Mouse (Mus musculus): ENCODE measurements around the gene Gm21988. TPM values are rescaled to one million over a fixed set of nuclear protein-coding genes. Genes with fewer than 3 reads are reported as not detected.

The Gm21988 gene
- polyA plus RNA-seq, 1 experiment from 2014 or later, result 12.4 TPM

DNA sequence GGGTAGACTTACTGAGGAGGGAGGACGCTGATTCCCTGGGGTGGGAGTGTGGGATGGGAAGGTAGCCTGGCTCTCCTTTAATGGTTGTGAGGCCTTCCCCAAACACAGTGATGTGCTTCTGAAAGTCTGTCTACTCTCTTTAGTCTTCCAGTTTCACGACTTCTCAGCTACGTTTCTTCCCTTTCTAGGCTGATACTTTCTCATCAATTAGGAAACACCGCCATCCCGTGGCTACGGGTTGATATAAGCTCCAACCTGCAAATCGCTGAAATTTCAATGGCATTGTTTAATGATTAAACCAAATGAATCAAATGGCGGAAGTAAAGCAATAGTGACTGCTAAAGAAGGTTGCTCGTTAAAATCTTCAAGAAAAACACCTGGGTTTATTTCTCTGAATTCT is 26.7 kb downstream of the Gm21988 start:
- Histone ChIP-seq H3K4me1 (peaks cover 26% of the 10 kb centered on the region), H3K4me2 (replicated peaks) (no peak overlapping the region), H3K27me3 (peaks cover 66% of the 10 kb centered on the region), H3K4me3 (no peak overlapping the region), H3K9ac (replicated peaks) (no peak overlapping the region; the same call in 1 of the 2 replicates), H3K9me3 (no peaks in the 10 kb centered on the region), H3K36me3 (peaks cover 15% of the 10 kb centered on the region), H3K27ac (replicated peaks) (no peak overlapping the region)
- 12% methylated on average over 9 of the region's 9 CpGs for WGBS
- no peak for ATAC-seq (ENCODE audit: low FRiP score, low read depth)

GRCm38 (mm10) chr11:70212423-70212822 is 27.2 kb downstream of the Gm21988 start, which contains the start of gene Slc16a11:
Gene Slc16a11, plus strand, starts transcription at chr11:70212752.
- peaks cover 61% of the 10 kb centered on the region for H3K27me3 ChIP-seq
- peak within 1 kb of the TSS; percentile 33; the same call in 1 of the 2 replicates for H3K4me3 ChIP-seq
- H3K4me1 ChIP-seq, result peaks cover 26% of the 10 kb centered on the region
- WGBS, result 74% methylated on average over 6 of the region's 6 CpGs
- peak within 1 kb of the TSS; percentile 59 for H3K4me2 ChIP-seq (replicated peaks)
- H3K36me3 ChIP-seq, result peaks cover 10% of the 10 kb centered on the region
- ATAC-seq (ENCODE audit: low FRiP score, low read depth), result no peak
- H3K9me3 ChIP-seq, result no peaks in the 10 kb centered on the region
- H3K9ac ChIP-seq (replicated peaks), result no peak within 1 kb of the TSS; the same call in 1 of the 2 replicates
- no peak within 1 kb of the TSS for H3K27ac ChIP-seq (replicated peaks)

DNA sequence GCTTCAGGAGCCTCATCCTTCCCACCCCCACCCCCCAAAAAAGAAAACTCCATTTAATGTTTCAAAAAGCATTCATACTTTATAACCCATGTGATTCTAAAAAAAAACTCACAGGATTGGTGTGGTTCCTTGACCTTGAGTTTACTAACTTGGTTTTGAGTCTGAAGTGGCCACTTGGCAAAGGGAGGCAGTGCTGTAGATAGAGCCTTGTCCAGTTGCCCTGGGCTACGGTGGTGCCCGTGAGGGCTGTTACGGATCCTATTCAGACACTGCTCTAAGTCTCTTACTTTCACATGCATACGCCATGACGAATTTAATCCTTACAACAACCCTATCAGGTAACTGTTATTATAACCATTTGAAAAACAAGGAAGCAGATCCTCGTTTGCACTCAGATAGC is 27.7 kb downstream of the Gm21988 start:
- no peak for ATAC-seq (ENCODE audit: low FRiP score, low read depth)
- no peak overlapping the region for H3K9ac ChIP-seq (replicated peaks)
- no peak overlapping the region for H3K4me2 ChIP-seq (replicated peaks)
- no peak overlapping the region for H3K27ac ChIP-seq (replicated peaks)
- H3K9me3 ChIP-seq, result no peaks in the 10 kb centered on the region
- H3K27me3 ChIP-seq, result peaks cover 57% of the 10 kb centered on the region
- peaks cover 6% of the 10 kb centered on the region; the same call in 1 of the 2 replicates for H3K36me3 ChIP-seq
- H3K4me3 ChIP-seq, result no peak overlapping the region
- 76% methylated on average over 6 of the region's 6 CpGs for WGBS
- H3K4me1 ChIP-seq, result peaks cover 26% of the 10 kb centered on the region

DNA sequence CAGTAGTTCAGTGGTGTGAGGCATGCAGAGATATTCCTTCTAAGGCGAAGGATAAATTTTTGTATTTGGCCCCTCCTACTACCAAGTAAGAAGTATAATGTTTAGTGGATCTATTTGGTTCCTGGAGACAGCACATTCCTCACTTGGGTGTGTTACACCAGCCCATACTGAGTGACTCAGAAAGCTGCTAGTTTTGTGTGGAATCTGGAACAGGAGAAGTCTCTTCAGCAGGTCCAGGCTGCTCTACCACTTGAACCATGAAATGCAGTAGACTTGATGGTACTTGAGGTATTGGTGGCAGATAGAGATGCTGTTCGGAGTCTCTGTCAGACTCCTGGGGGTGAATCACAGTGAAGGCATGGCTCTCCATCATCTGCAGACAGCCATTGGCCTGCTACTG is 28.9 kb downstream of the Gm21988 start:
- no peak overlapping the region for H3K4me2 ChIP-seq (replicated peaks)
- ATAC-seq (ENCODE audit: low FRiP score, low read depth), result no peak
- WGBS, result 92% methylated on average over 2 of the region's 2 CpGs
- peaks cover 51% of the 10 kb centered on the region for H3K27me3 ChIP-seq
- H3K4me3 ChIP-seq, result no peak overlapping the region
- no peak overlapping the region for H3K27ac ChIP-seq (replicated peaks)
- H3K36me3 ChIP-seq, result no peaks in the 10 kb centered on the region
- no peak overlapping the region for H3K9ac ChIP-seq (replicated peaks)
- H3K9me3 ChIP-seq, result no peaks in the 10 kb centered on the region
- H3K4me1 ChIP-seq, result peaks cover 26% of the 10 kb centered on the region

- no peaks in the 10 kb centered on the region for H3K9me3 ChIP-seq
- peaks cover 11% of the 10 kb centered on the region; the same call in 1 of the 2 replicates for H3K4me1 ChIP-seq
- ATAC-seq (ENCODE audit: low FRiP score, low read depth), result no peak
- no peaks in the 10 kb centered on the region for H3K36me3 ChIP-seq
- H3K4me3 ChIP-seq, result no peak overlapping the region
- 77% methylated on average over 5 of the region's 5 CpGs for WGBS
- peaks cover 33% of the 10 kb centered on the region for H3K27me3 ChIP-seq
- H3K9ac ChIP-seq (replicated peaks), result no peak overlapping the region
- no peak overlapping the region for H3K27ac ChIP-seq (replicated peaks)
- no peak overlapping the region for H3K4me2 ChIP-seq (replicated peaks)
Observed at GRCm38 (mm10) chr11:70208778-70209388, 30.7 kb downstream of the Gm21988 start.

- WGBS, result 87% methylated on average over 7 of the region's 7 CpGs
- no peak for ATAC-seq (ENCODE audit: low FRiP score, low read depth)
Observed at GRCm38 (mm10) chr11:70207283-70207682, 32.3 kb downstream of the Gm21988 start.

DNA sequence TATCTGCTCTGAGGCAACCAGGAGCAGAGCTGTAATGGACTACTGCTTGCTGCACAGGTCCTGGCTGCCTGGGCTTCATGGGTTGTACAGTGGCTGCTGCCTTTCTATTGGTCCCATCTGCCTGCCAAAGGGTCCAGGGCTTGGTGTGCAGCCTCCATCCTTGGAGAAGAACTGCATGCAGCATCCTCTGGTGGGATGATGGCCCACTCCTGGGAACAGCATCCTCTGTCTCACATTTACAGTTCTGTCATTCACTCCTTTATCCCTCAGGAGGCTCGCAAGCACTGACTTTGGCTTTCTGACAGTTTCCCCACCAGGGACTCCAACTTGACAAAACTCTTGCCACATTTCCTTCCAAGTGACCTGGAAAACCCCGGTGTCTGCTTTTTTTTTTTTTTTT is 32.8 kb downstream of the Gm21988 start:
- H3K4me2 ChIP-seq (replicated peaks), result no peak overlapping the region
- no peaks in the 10 kb centered on the region for H3K9me3 ChIP-seq
- H3K27me3 ChIP-seq, result peaks cover 13% of the 10 kb centered on the region
- no peak overlapping the region for H3K9ac ChIP-seq (replicated peaks)
- H3K36me3 ChIP-seq, result no peaks in the 10 kb centered on the region
- ATAC-seq (ENCODE audit: low FRiP score, low read depth), result no peak
- no peak overlapping the region for H3K4me3 ChIP-seq
- WGBS, result 83% methylated on average over 2 of the region's 2 CpGs
- H3K27ac ChIP-seq (replicated peaks), result no peak overlapping the region
- no peaks in the 10 kb centered on the region for H3K4me1 ChIP-seq

More at GRCm38 (mm10) chr11:70207283-70207682, 32.3 kb downstream of the Gm21988 start:
- no peak overlapping the region for H3K27ac ChIP-seq (replicated peaks)
- H3K9ac ChIP-seq (replicated peaks), result no peak overlapping the region
- H3K36me3 ChIP-seq, result no peaks in the 10 kb centered on the region
- H3K9me3 ChIP-seq, result no peaks in the 10 kb centered on the region
- H3K4me3 ChIP-seq, result no peak overlapping the region
- H3K27me3 ChIP-seq, result peaks cover 17% of the 10 kb centered on the region
- no peaks in the 10 kb centered on the region for H3K4me1 ChIP-seq
- no peak overlapping the region for H3K4me2 ChIP-seq (replicated peaks)

- ATAC-seq (ENCODE audit: low FRiP score, low read depth), result no peak
- no peaks in the 10 kb centered on the region for H3K4me1 ChIP-seq
- no peak overlapping the region for H3K9ac ChIP-seq (replicated peaks)
- 0 out of 2 replicates have a peak, but pooled peaks cover 5% of the 10 kb centered on the region for H3K27me3 ChIP-seq
- H3K4me2 ChIP-seq (replicated peaks), result no peak overlapping the region
- no peaks in the 10 kb centered on the region for H3K9me3 ChIP-seq
- 36% methylated on average over 5 of the region's 5 CpGs for WGBS
- H3K27ac ChIP-seq (replicated peaks), result no peak overlapping the region
- H3K4me3 ChIP-seq, result no peak overlapping the region
- H3K36me3 ChIP-seq, result no peaks in the 10 kb centered on the region
Observed at GRCm38 (mm10) chr11:70201691-70202090, 37.9 kb downstream of the Gm21988 start.

DNA sequence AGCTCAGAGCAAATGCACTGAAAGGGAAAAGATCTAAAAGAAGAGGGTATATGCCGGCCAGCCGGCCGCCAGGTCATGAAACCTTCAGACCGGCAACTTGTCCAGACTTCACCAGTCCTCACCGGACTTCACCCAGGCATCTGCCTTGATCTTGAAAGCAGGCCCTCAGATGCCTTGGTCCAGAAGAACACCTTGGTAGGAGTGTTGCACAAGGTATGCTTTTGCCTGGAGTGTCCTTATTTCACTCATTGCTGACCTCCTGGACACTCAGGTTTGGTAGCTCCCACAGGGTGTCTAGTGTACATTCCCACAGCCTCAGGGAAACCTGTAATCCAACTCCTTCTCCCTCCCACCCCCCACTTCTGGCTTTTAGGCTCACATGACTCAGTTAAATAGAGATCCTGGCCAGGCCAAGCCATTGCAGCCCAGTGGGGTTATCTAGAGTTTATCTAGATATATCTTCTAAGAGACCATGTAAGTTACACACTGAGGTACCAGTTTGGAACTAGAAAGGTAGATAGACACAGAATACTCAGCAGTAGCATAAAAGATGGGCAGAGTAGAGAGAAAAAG is 39.5 kb downstream of the Gm21988 start:
- H3K9ac ChIP-seq (replicated peaks), result no peak overlapping the region
- H3K4me2 ChIP-seq (replicated peaks), result no peak overlapping the region
- H3K36me3 ChIP-seq, result no peaks in the 10 kb centered on the region
- no peaks in the 10 kb centered on the region for H3K27me3 ChIP-seq
- no peak overlapping the region for H3K4me3 ChIP-seq
- H3K9me3 ChIP-seq, result no peaks in the 10 kb centered on the region
- H3K27ac ChIP-seq (replicated peaks), result no peak overlapping the region
- no peak for ATAC-seq (ENCODE audit: low FRiP score, low read depth)
- 88% methylated on average over 5 of the region's 5 CpGs for WGBS
- H3K4me1 ChIP-seq, result no peaks in the 10 kb centered on the region

GRCm38 (mm10) chr11:70199107-70199506 is 40.5 kb downstream of the Gm21988 start:
- no peak for ATAC-seq (ENCODE audit: low FRiP score, low read depth)
- no peak overlapping the region for H3K9ac ChIP-seq (replicated peaks)
- H3K27ac ChIP-seq (replicated peaks), result no peak overlapping the region
- 85% methylated on average over 8 of the region's 8 CpGs for WGBS
- H3K4me1 ChIP-seq, result no peaks in the 10 kb centered on the region
- no peak overlapping the region for H3K4me2 ChIP-seq (replicated peaks)
- no peak overlapping the region for H3K4me3 ChIP-seq
- no peaks in the 10 kb centered on the region for H3K9me3 ChIP-seq
- no peaks in the 10 kb centered on the region for H3K36me3 ChIP-seq
- no peaks in the 10 kb centered on the region for H3K27me3 ChIP-seq

DNA sequence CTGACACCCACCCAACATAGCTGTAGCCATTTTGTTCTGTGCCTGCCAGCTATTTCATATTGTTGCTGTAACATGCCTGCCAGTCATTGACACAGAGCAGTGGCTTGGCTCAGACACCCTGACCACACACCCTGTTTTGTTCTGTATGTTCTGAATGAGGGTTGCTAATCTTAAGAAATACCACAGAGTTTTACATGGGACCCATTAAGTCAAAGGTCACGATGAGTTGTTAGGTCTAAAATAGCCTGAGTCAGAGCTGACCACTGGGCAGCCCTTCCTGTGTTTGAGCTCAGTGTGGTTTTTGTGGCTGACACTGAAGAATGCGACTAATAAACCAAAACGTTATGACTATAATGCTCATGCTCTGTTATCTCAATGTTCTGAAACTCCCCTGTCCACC is 41.3 kb downstream of the Gm21988 start:
- Histone ChIP-seq H3K9me3 (no peaks in the 10 kb centered on the region), H3K36me3 (no peaks in the 10 kb centered on the region), H3K4me2 (replicated peaks) (no peak overlapping the region), H3K27me3 (no peaks in the 10 kb centered on the region), H3K27ac (replicated peaks) (no peak overlapping the region), H3K4me3 (no peak overlapping the region), H3K9ac (replicated peaks) (no peak overlapping the region), H3K4me1 (no peaks in the 10 kb centered on the region)
- no peak for ATAC-seq (ENCODE audit: low FRiP score, low read depth)
- 91% methylated on average over 3 of the region's 3 CpGs for WGBS

GRCm38 (mm10) chr11:70193354-70194285 is 46.0 kb downstream of the Gm21988 start:
- no peak for ATAC-seq (ENCODE audit: low FRiP score, low read depth)
- 67% methylated on average over 11 of the region's 11 CpGs for WGBS
- Histone ChIP-seq H3K27me3 (no peaks in the 10 kb centered on the region), H3K9me3 (no peaks in the 10 kb centered on the region), H3K27ac (replicated peaks) (no peak overlapping the region), H3K4me2 (replicated peaks) (no peak overlapping the region), H3K4me1 (no peaks in the 10 kb centered on the region), H3K4me3 (no peak overlapping the region), H3K9ac (replicated peaks) (no peak overlapping the region), H3K36me3 (no peaks in the 10 kb centered on the region)
